Mouse (Mus musculus) liver, embryonic 14.5 days (tissue): ENCODE measurements around the gene Esrrg. TPM values are rescaled to one million over a fixed set of nuclear protein-coding genes. Genes with fewer than 3 reads are reported as not detected.

ENCODE experiments used
- ATAC-seq: fragments of 200-750 bp; cut with Nextera tagmentation; 2 replicates; pipeline ENCODE4 v1.8.0; 2017; ENCODE audit warnings: moderate number of reproducible peaks, mild to moderate bottlenecking, moderate library complexity; ENCODE audit not compliant: insufficient read depth
- DNase-seq, 3 experiments: peaks; one replicate each; pipeline ENCODE4 v3.0.0-alpha.2; 2012 to 2013; ENCODE audit warnings: low read depth in 3 of 3, low spot score in 3 of 3
- H3K27ac ChIP-seq: fragments of 300-500 bp; sonication (generic); 2 replicates; pipeline ENCODE4 v1.5.1; 2014; ENCODE audit warnings: moderate library complexity, mild to moderate bottlenecking, control low read depth, inconsistent platforms
- H3K27me3 ChIP-seq: fragments of 300-500 bp; sonication (generic); 2 replicates; pipeline ENCODE4 v1.6.1; 2014; ENCODE audit warnings: mild to moderate bottlenecking, low read length, moderate library complexity; ENCODE audit not compliant: control insufficient read depth, insufficient read depth
- H3K36me3 ChIP-seq: fragments of 300-500 bp; sonication (generic); replicated peaks from 2 replicates; pipeline ENCODE4 v1.6.1; 2014; ENCODE audit warnings: low read depth; ENCODE audit not compliant: control insufficient read depth, insufficient read depth
- H3K4me1 ChIP-seq, 2 experiments: fragments of 200-500 bp in 1 of 2; fragments of 300-500 bp in 1 of 2; sonication (generic) in 1 of 2; replicated peaks; 2 replicates each; pipeline ENCODE4 v1.6.1; 2012 to 2014; ENCODE audit warnings: antibody characterized with exemption in 1 of 2, inconsistent platforms in 1 of 2, low read length in 1 of 2; ENCODE audit not compliant: control insufficient read depth in 2 of 2, insufficient read depth in 2 of 2
- H3K4me2 ChIP-seq: fragments of 300-500 bp; sonication (generic); 2 replicates; pipeline ENCODE4 v1.6.1; 2014; ENCODE audit warnings: low read depth, mild to moderate bottlenecking, control low read depth, moderate library complexity
- H3K4me3 ChIP-seq, 2 experiments: fragments of 200-500 bp in 1 of 2; fragments of 300-500 bp in 1 of 2; sonication (generic) in 1 of 2; 2 replicates each; pipeline ENCODE4 v1.5.1; 2012 to 2014; ENCODE audit warnings: low read depth in 2 of 2, low read length in 2 of 2, mild to moderate bottlenecking in 2 of 2, control low read depth in 1 of 2, inconsistent platforms in 1 of 2, moderate library complexity in 1 of 2; ENCODE audit not compliant: insufficient read depth in 1 of 2
- H3K9ac ChIP-seq: fragments of 300-500 bp; sonication (generic); replicated peaks from 2 replicates; pipeline ENCODE4 v1.6.1; 2014; ENCODE audit warnings: mild to moderate bottlenecking, control low read depth, moderate library complexity
- H3K9me3 ChIP-seq: fragments of 300-500 bp; sonication (generic); 2 replicates; pipeline ENCODE4 v1.6.1; 2016; ENCODE audit warnings: low read length, mixed read lengths; ENCODE audit not compliant: control insufficient read depth
- CTCF ChIP-seq: IDR thresholded peaks from 2 replicates; pipeline ENCODE4 v1.5.1; 2016; ENCODE audit warnings: antibody characterized with exemption, low read depth, control low read depth
- EP300 ChIP-seq: IDR thresholded peaks from 2 replicates; pipeline ENCODE4 v1.6.1; 2016; ENCODE audit warnings: antibody characterized with exemption, low read depth
- WGBS: fragments of 180-500 bp; shearing (Covaris S2); extraction: QIAGEN DNeasy Blood & Tissue Kit; methylation state at CpG from one replicate; pipeline ENCODE4 v1.1.7; 2014; ENCODE audit not compliant: insufficient replicate concordance; 5-methylcytosine and 5-hydroxymethylcytosine counted together
- polyA plus RNA-seq, 2 experiments: library from polyadenylated mRNA; depleted of rRNA in 1 of 2; stranded (reverse) in 1 of 2; unstranded in 1 of 2; fragments of >200 nt; fragmentation: Nextera tagmentation in 1 of 2; extraction: Ambion mirVana in 1 of 2; gene quantifications; 2 replicates each; pipeline versions ENCODE4 v1.2.1 to v1.2.3; 2012 to 2014

The Esrrg gene
- polyA plus RNA-seq, 2 experiments = 0.03 TPM

- H3K9ac ChIP-seq = no peak overlapping the region
- ATAC-seq (no peak), DNase-seq (no peak)
- H3K27me3 ChIP-seq = no peaks in the 10 kb centered on the region
- no peak overlapping the region for H3K27ac ChIP-seq
- no peak for TF ChIP-seq EP300
- TF ChIP-seq CTCF = no peak
- H3K4me2 ChIP-seq = no peak overlapping the region
- 43% methylated on average over 12 of the region's 12 CpGs for WGBS
- no peaks in the 10 kb centered on the region for H3K36me3 ChIP-seq
- no peaks in the 10 kb centered on the region for H3K9me3 ChIP-seq
- no peak overlapping the region for H3K4me3 ChIP-seq
- no peaks in the 10 kb centered on the region for H3K4me1 ChIP-seq
These were observed 539.0 kb downstream of the Esrrg start for GRCm38 (mm10) chr1:188147381-188148156.

DNA sequence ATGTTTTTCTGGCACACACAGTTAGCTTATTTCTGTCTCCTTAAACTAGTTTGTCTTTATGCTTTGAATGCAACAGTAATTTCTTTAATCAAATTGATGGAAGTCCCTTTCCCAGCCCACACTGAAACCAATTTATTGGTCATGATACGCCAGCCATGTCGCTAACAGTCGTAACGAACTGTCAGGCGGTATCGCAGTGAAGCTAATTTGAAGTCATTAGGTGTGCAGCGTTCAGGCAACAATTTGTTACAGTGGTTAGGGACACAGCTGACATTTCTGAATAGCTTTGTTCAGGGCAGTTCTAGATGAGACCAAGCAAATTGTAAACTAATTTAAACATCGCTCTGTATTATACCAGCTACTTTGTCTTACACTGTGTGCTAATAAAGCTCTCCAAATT, 542.5 kb downstream of the Esrrg start:
- H3K4me1 ChIP-seq = peaks cover 0 to 3% of the 10 kb centered on the region in 2 experiments; a peak in 2 of 4 replicates
- no peaks in the 10 kb centered on the region for H3K36me3 ChIP-seq
- H3K27me3 ChIP-seq = no peaks in the 10 kb centered on the region
- WGBS = 84% methylated on average over 8 of the region's 8 CpGs
- H3K4me3 ChIP-seq = no peak overlapping the region
- no peak overlapping the region for H3K9ac ChIP-seq
- TF ChIP-seq EP300 = no peak
- no peak for TF ChIP-seq CTCF
- no peaks in the 10 kb centered on the region for H3K9me3 ChIP-seq
- no peak overlapping the region for H3K27ac ChIP-seq
- no peak overlapping the region for H3K4me2 ChIP-seq
- DNase-seq (no peak), ATAC-seq (no peak)

DNA sequence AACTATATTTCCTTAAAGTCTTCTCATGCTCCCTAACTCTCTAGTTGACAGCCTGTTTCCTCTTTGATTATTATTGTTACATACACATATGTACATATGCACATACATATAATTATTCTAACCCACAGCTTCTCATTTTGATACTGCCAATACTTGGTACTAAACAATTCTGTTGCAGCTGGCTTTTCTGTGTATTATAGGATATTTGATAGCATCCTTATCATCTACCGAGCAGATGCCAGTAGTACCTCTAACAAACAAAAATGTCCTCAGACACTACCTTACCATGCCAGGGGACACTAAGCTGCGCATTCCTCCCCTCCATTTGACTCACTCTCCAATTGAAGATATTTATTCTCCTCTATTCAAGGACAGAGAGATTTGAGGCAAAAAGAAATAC, 543.4 kb downstream of the Esrrg start:
- WGBS = 53% methylated on average over 2 of the region's 2 CpGs
- no peak overlapping the region for H3K27ac ChIP-seq

DNA sequence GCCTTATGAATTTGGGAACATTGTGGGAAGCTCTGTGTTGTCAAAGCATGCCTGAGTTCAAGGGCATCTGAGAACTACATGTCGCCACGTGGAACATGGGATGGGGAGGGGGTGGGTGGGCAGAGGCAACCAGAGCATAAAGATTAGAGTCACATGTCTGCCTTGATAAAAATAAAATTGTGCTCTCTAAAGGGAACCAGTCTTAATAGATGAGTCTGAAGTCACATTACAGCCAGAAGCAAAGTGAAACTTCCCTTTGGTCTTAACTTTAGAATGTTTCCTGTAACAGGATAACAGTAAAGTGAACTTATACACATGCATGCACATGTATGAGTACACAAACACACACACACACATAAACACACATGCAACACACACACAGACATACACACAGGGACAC, 545.1 kb downstream of the Esrrg start:
- Histone ChIP-seq H3K4me1 (peaks cover 0 to 3% of the 10 kb centered on the region in 2 experiments; a peak in 2 of 4 replicates), H3K27me3 (no peaks in the 10 kb centered on the region), H3K9ac (no peak overlapping the region), H3K9me3 (no peaks in the 10 kb centered on the region), H3K4me3 (no peak overlapping the region), H3K27ac (no peak overlapping the region), H3K4me2 (no peak overlapping the region), H3K36me3 (no peaks in the 10 kb centered on the region)
- 55% methylated on average over 2 of the region's 2 CpGs for WGBS
- no peak for ATAC-seq
- TF ChIP-seq CTCF (no peak), EP300 (no peak)
- no peak for DNase-seq

More for the DNA sequence above, 543.4 kb downstream of the Esrrg start:
- Histone ChIP-seq H3K36me3 (no peaks in the 10 kb centered on the region), H3K27me3 (no peaks in the 10 kb centered on the region), H3K9ac (no peak overlapping the region), H3K4me1 (peaks cover 0 to 3% of the 10 kb centered on the region in 2 experiments; a peak in 2 of 4 replicates), H3K9me3 (no peaks in the 10 kb centered on the region), H3K4me2 (no peak overlapping the region), H3K4me3 (no peak overlapping the region)
- TF ChIP-seq CTCF = no peak
- no peak for TF ChIP-seq EP300
- DNase-seq (no peak), ATAC-seq (no peak)

DNA sequence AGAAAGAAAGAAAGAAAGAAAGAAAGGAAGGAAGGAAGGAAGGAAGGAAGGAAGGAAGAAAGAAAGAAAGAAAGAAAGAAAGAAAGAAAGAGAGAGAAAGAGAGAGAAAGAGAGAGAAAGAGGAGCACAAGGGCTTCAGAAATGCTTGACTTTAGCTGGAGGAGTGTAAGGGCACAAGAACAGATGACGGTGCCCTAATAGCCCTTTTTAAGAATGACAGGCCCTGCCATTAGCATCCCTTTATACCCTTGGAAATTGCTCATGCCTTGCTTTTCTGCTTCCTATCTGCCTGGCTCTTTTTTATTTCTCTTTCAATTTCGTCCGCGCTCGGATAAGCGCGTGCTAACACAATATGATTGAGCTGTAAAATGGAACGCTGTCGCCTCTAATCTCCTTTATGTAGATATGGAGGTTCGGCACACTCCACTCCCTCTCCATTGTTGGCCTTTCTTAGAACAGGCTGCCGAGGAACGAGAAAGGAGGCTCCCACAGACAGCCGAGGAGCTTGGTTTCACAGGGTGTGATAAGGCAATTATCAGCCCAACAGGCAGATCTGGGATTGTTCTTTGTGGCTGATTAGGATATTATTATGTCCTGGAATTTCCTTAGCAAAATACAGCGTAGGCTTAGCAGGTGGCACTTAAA, 546.0 kb downstream of the Esrrg start:
- WGBS = 43% methylated on average over 14 of the region's 14 CpGs
- no peaks in the 10 kb centered on the region for H3K36me3 ChIP-seq
- no peak overlapping the region for H3K9ac ChIP-seq
- H3K27ac ChIP-seq = no peak overlapping the region
- H3K4me2 ChIP-seq = peak overlapping the region; percentile 34
- peaks cover 0 to 3% of the 10 kb centered on the region in 2 experiments; a peak in 2 of 4 replicates for H3K4me1 ChIP-seq
- H3K27me3 ChIP-seq = no peaks in the 10 kb centered on the region
- ATAC-seq (peak; percentile 69), DNase-seq (peak in 2 of 3 experiments; percentile 4)
- no peaks in the 10 kb centered on the region for H3K9me3 ChIP-seq
- H3K4me3 ChIP-seq = no peak overlapping the region
- TF ChIP-seq CTCF (no peak), EP300 (no peak)
